Mouse (Mus musculus) liver, adult 2 months (tissue): Measurements from ENCODE around the gene Myo5a.

Experiments used
- CTCF ChIP-seq: fragments of 200-500 bp; IDR thresholded peaks from 2 replicates; pipeline ENCODE4 v1.5.1; 2011; ENCODE audit warnings: low read depth, low read length, control low read depth
- POLR2A ChIP-seq: fragments of 200-500 bp; IDR thresholded peaks from 2 replicates; pipeline ENCODE4 v1.6.1; 2011; ENCODE audit warnings: low read length, control low read depth; ENCODE audit not compliant: insufficient read depth; ENCODE audit errors: extremely low read depth

DNA sequence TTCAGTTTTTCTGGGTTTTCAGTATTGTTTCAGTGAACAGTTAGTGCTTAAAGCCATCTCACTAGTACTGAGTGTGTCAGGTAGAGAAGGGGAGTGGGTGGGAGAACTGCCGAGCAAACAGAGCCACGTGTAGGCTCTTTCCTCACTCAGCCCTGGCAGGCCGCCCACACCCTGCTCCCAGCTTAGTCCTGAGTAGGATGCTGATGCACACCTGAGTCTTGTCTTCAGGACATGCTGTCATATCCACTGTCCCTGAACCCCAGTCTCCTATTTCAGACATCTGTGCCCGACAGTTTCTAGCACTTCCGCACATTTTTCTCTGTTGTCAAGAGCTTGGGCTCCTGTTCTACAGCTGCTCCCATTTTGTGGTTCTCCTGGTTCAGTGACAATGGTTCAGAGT lies 149.1 kb downstream of the Myo5a start:
- TF ChIP-seq CTCF = no peak
- no peak for TF ChIP-seq POLR2A
